Mouse (Mus musculus) lung, postnatal 0 days (tissue): ENCODE measurements around the gene Irx4. TPM values are rescaled to one million over a fixed set of nuclear protein-coding genes. Genes with fewer than 3 reads are reported as not detected.
A peak's percentile ranks its signal among the peaks of the same experiment; 100 is the strongest.

ENCODE experiments used
- ATAC-seq: fragments of 200-750 bp; cut with Nextera tagmentation; 2 replicates; pipeline ENCODE4 v1.8.0; 2017; ENCODE audit warnings: moderate library complexity
- DNase-seq: peaks from one replicate; pipeline ENCODE4 v3.0.0-alpha.2; 2016; ENCODE audit warnings: low spot score
- H3K27ac ChIP-seq: fragments of 300-500 bp; sonication (generic); 2 replicates; pipeline ENCODE4 v1.5.1; 2014; ENCODE audit warnings: antibody characterized with exemption, mild to moderate bottlenecking, low read length, mixed read lengths
- H3K27me3 ChIP-seq: fragments of 300-500 bp; sonication (generic); replicated peaks from 2 replicates; pipeline ENCODE4 v1.6.1; 2014; ENCODE audit warnings: low read length, mixed read lengths; ENCODE audit not compliant: insufficient read depth
- H3K36me3 ChIP-seq: fragments of 300-500 bp; sonication (generic); 2 replicates; pipeline ENCODE4 v1.6.1; 2014; ENCODE audit warnings: low read length, mixed read lengths; ENCODE audit not compliant: insufficient read depth
- H3K4me1 ChIP-seq: fragments of 300-500 bp; sonication (generic); 2 replicates; pipeline ENCODE4 v1.6.1; 2014; ENCODE audit warnings: antibody characterized with exemption, low read depth, low read length, mixed read lengths; ENCODE audit not compliant: insufficient read depth
- H3K4me2 ChIP-seq: fragments of 300-500 bp; sonication (generic); replicated peaks from 2 replicates; pipeline ENCODE4 v1.6.1; 2014; ENCODE audit warnings: low read depth, mild to moderate bottlenecking, low read length, moderate library complexity, mixed read lengths
- H3K4me3 ChIP-seq: fragments of 300-500 bp; sonication (generic); 2 replicates; pipeline ENCODE4 v1.5.1; 2014; ENCODE audit warnings: low read depth, low read length
- H3K9ac ChIP-seq: fragments of 300-500 bp; sonication (generic); replicated peaks from 2 replicates; pipeline ENCODE4 v1.6.1; 2014; ENCODE audit warnings: low read depth, mild to moderate bottlenecking
- H3K9me3 ChIP-seq: fragments of 300-500 bp; sonication (generic); 2 replicates; pipeline ENCODE4 v1.6.1; 2016; ENCODE audit warnings: low read length, mixed read lengths
- CTCF ChIP-seq: IDR thresholded peaks from 2 replicates; pipeline ENCODE4 v1.5.1; 2016; ENCODE audit warnings: antibody characterized with exemption, mild to moderate bottlenecking
- EP300 ChIP-seq: IDR thresholded peaks from 2 replicates; pipeline ENCODE4 v1.6.1; 2016; ENCODE audit warnings: antibody characterized with exemption, mild to moderate bottlenecking, control low read depth
- WGBS: fragments of 180-500 bp; shearing (Covaris S2); extraction: QIAGEN DNeasy Blood & Tissue Kit; methylation state at CpG from one replicate; pipeline ENCODE4 v1.1.7; 2014; 5-methylcytosine and 5-hydroxymethylcytosine counted together
- polyA plus RNA-seq: library from polyadenylated mRNA; unstranded; fragments of >200 nt; fragmentation: Nextera tagmentation; extraction: Ambion mirVana; gene quantifications from 2 replicates; pipeline ENCODE4 v1.2.1, GENCODE M21; 2015

Irx4 gene
- polyA plus RNA-seq, 1 experiment from 2014 or later = not detected

- 0 out of 2 replicates have a peak, but pooled peaks cover 2% of the 10 kb centered on the region for H3K27me3 ChIP-seq
- DNase-seq = no peak
- H3K4me1 ChIP-seq = no peaks in the 10 kb centered on the region
- H3K27ac ChIP-seq = no peak overlapping the region
- no peak overlapping the region for H3K9ac ChIP-seq
- no peak for ATAC-seq
- H3K4me2 ChIP-seq = no peak overlapping the region
- WGBS = 28% methylated on average over 7 of the region's 7 CpGs
- H3K36me3 ChIP-seq = no peaks in the 10 kb centered on the region
- no peak overlapping the region for H3K4me3 ChIP-seq
- peak; percentile 30 for TF ChIP-seq CTCF
- no peak for TF ChIP-seq EP300
- no peaks in the 10 kb centered on the region for H3K9me3 ChIP-seq
Measured at GRCm38 (mm10) chr13:73251222-73251621, 9.1 kb upstream of the Irx4 start.

GRCm38 (mm10) chr13:73252022-73252421 lies 8.3 kb upstream of the Irx4 start:
- Histone ChIP-seq H3K27ac (no peak overlapping the region), H3K4me3 (no peak overlapping the region), H3K4me1 (no peaks in the 10 kb centered on the region), H3K27me3 (0 out of 2 replicates have a peak, but pooled peaks cover 2% of the 10 kb centered on the region), H3K9ac (no peak overlapping the region), H3K9me3 (no peaks in the 10 kb centered on the region), H3K4me2 (no peak overlapping the region), H3K36me3 (no peaks in the 10 kb centered on the region)
- no peak for DNase-seq
- WGBS = 49% methylated on average over 5 of the region's 5 CpGs
- no peak for ATAC-seq
- TF ChIP-seq EP300 (no peak), CTCF (peak; percentile 47)

- Histone ChIP-seq H3K27ac (no peak overlapping the region), H3K4me3 (no peak overlapping the region), H3K36me3 (no peaks in the 10 kb centered on the region), H3K27me3 (peaks cover 49% of the 10 kb centered on the region), H3K9me3 (no peaks in the 10 kb centered on the region), H3K4me1 (peaks cover 5% of the 10 kb centered on the region; the same call in 1 of the 2 replicates), H3K9ac (no peak overlapping the region), H3K4me2 (no peak overlapping the region)
- no peak for DNase-seq
- no peak for ATAC-seq
- TF ChIP-seq CTCF (no peak), EP300 (no peak)
- 46% methylated on average over 4 of the region's 4 CpGs for WGBS
Measured at GRCm38 (mm10) chr13:73258415-73258814, 1.9 kb upstream of the Irx4 start.

GRCm38 (mm10) chr13:73259577-73260353 lies 514 bp upstream of the Irx4 start:
- Histone ChIP-seq H3K27me3 (peaks cover 62% of the 10 kb centered on the region), H3K4me2 (no peak overlapping the region), H3K9me3 (no peaks in the 10 kb centered on the region), H3K36me3 (no peaks in the 10 kb centered on the region), H3K4me3 (no peak overlapping the region), H3K4me1 (peaks cover 9% of the 10 kb centered on the region; the same call in 1 of the 2 replicates), H3K27ac (no peak overlapping the region), H3K9ac (no peak overlapping the region)
- ATAC-seq (no peak), DNase-seq (no peak)
- TF ChIP-seq EP300 (no peak), CTCF (no peak)
- 11% methylated on average over 10 of the region's 10 CpGs for WGBS

- Histone ChIP-seq H3K4me3 (no peak overlapping the region), H3K4me1 (peaks cover 9% of the 10 kb centered on the region), H3K9me3 (no peaks in the 10 kb centered on the region), H3K36me3 (no peaks in the 10 kb centered on the region), H3K4me2 (no peak overlapping the region), H3K27me3 (peaks cover 73% of the 10 kb centered on the region), H3K9ac (no peak overlapping the region), H3K27ac (no peak overlapping the region)
- no peak for ATAC-seq
- WGBS = 6% methylated on average over 18 of the region's 25 CpGs
- no peak for TF ChIP-seq EP300
- TF ChIP-seq CTCF = no peak
- no peak for DNase-seq
Measured at GRCm38 (mm10) chr13:73261036-73261730, 904 bp downstream of the Irx4 start.

- H3K9ac ChIP-seq = no peak overlapping the region
- H3K9me3 ChIP-seq = no peaks in the 10 kb centered on the region
- peaks cover 78% of the 10 kb centered on the region for H3K27me3 ChIP-seq
- peaks cover 9% of the 10 kb centered on the region for H3K4me1 ChIP-seq
- WGBS = 19% methylated on average over 2 of the region's 2 CpGs
- H3K4me2 ChIP-seq = no peak overlapping the region
- no peak overlapping the region for H3K27ac ChIP-seq
- no peak for DNase-seq
- no peak overlapping the region for H3K4me3 ChIP-seq
- H3K36me3 ChIP-seq = no peaks in the 10 kb centered on the region
- no peak for TF ChIP-seq EP300
- no peak for ATAC-seq
Measured at GRCm38 (mm10) chr13:73261881-73262280, 1.6 kb downstream of the Irx4 start.
